Mouse (Mus musculus) regulatory T cell (primary cell): ENCODE data around the gene Nkg7.

Source experiments
- in situ Hi-C: fragments of 300-600 bp; cut with MboI, MseI; formaldehyde crosslinking; loops from one replicate; pipeline ENCODE4 v1.15.1; 2025; ENCODE audit warnings: high pct_unique_total_duplicates

Gene Nkg7

GRCm38 (mm10) chr7:43447801-43448200 is 10.9 kb downstream of the Nkg7 start:
- in situ Hi-C loops, result no loop called here

GRCm38 (mm10) chr7:43448246-43448645 is 11.4 kb downstream of the Nkg7 start:
- in situ Hi-C loops, result no loop called here

- in situ Hi-C loops, result no loop called here
Observed at GRCm38 (mm10) chr7:43449811-43450210, 12.9 kb downstream of the Nkg7 start.

GRCm38 (mm10) chr7:43451726-43452125 is 14.9 kb downstream of the Nkg7 start:
- in situ Hi-C loops, result no loop called here

- in situ Hi-C loops, result no loop called here
Observed at GRCm38 (mm10) chr7:43452609-43453008, 15.7 kb downstream of the Nkg7 start.

- in situ Hi-C loops, result no loop called here
Observed at GRCm38 (mm10) chr7:43453599-43454355, 16.9 kb downstream of the Nkg7 start.

- in situ Hi-C loops, result no loop called here
Observed at GRCm38 (mm10) chr7:43454371-43454770, 17.5 kb downstream of the Nkg7 start.

GRCm38 (mm10) chr7:43462851-43463250 is 26.0 kb downstream of the Nkg7 start, which contains the start of gene Vsig10l:
TSS of gene Vsig10l (plus strand) at chr7:43463151.
- in situ Hi-C loops, result loop anchor here (10.0 kb wide), 1 partner anchor 148 kb away; the partner anchor contains the start of gene Zfp715

- in situ Hi-C loops, result loop anchor here (10.0 kb wide), 1 partner anchor 149 kb away; the partner anchor contains the start of gene Zfp715
Observed at GRCm38 (mm10) chr7:43463976-43464375, 27.1 kb downstream of the Nkg7 start.

- in situ Hi-C loops, result loop anchor here (10.0 kb wide), 1 partner anchor 150 kb away; the partner anchor contains the start of gene Zfp715
Observed at GRCm38 (mm10) chr7:43464864-43465343, 28.0 kb downstream of the Nkg7 start.

- in situ Hi-C loops, result loop anchor here (10.0 kb wide), 1 partner anchor 151 kb away; the partner anchor contains the start of gene Zfp715
Observed at GRCm38 (mm10) chr7:43465344-43466098, 28.6 kb downstream of the Nkg7 start.

- in situ Hi-C loops, result loop anchor here (10.0 kb wide), 1 partner anchor 151 kb away; the partner anchor contains the start of gene Zfp715
Observed at GRCm38 (mm10) chr7:43466099-43466694, 29.3 kb downstream of the Nkg7 start.

GRCm38 (mm10) chr7:43470373-43470772 is 33.5 kb downstream of the Nkg7 start:
- in situ Hi-C loops, result loop anchor here (5.0 kb wide), 1 partner anchor 183 kb away; no protein-coding TSS in a partner anchor

GRCm38 (mm10) chr7:43475706-43476105 is 38.8 kb downstream of the Nkg7 start:
- in situ Hi-C loops, result loop anchor here (5.0 kb wide), 1 partner anchor 77 kb away; no protein-coding TSS in a partner anchor

- in situ Hi-C loops, result loop anchor here (5.0 kb wide), 1 partner anchor 76 kb away; no protein-coding TSS in a partner anchor
Observed at GRCm38 (mm10) chr7:43476376-43476775, 39.5 kb downstream of the Nkg7 start.

- in situ Hi-C loops, result no loop called here
Observed at GRCm38 (mm10) chr7:43481191-43481590, 44.3 kb downstream of the Nkg7 start.

GRCm38 (mm10) chr7:43482090-43482716 is 45.3 kb downstream of the Nkg7 start:
- in situ Hi-C loops, result no loop called here

- in situ Hi-C loops, result no loop called here
Observed at GRCm38 (mm10) chr7:43483236-43483635, 46.4 kb downstream of the Nkg7 start.
